Mouse (Mus musculus) cerebellum, adult (tissue): ENCODE measurements around the gene Dnaic2.

Source experiments
- ATAC-seq: cut with Nextera tagmentation; 2 replicates; pipeline ENCODE4 v1.9.2; 2017; ENCODE audit warnings: mild to moderate bottlenecking, moderate library complexity, mixed read lengths; ENCODE audit not compliant: insufficient number of reproducible peaks, low FRiP score, low TSS enrichment

Dnaic2 gene

DNA sequence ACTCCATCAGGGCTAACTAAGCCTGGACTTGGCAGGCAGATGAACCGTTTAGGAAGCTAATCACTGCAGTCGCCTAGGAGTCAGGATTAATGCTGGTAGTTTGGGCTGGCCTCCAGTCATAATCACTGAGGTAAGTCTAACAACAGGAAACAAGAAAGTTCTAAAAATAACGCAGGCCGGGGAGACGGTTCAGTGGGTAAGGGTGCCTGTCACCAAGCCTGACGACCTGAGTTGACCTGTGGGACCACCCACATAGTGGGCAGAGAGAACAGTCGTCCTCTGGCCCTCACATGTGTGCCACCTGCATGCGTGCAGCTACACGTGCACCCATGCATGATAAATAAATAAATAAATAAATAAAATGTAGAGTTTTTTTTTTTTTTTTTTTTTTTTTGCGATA lies 13.4 kb downstream of the Dnaic2 start:
- ATAC-seq, result no peak

DNA sequence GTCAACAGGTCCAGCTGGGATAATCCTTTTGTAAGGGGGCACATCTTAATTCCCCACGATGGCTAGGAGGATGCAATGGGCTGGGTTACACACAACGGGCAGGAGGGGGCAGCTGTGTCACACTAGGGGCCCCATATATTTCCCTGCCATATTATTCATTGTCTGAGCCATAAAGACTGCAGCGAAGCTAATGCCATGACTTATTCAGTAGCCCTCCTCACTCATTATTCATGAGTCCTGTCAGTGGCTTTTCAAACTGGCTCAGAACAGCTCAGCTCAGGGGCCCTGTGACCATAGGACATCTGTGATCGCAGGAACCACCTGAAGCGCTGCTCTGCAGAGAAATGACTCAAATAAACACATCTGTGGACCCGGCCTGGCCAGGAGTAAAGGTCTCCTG lies 14.2 kb downstream of the Dnaic2 start:
- no peak for ATAC-seq

- ATAC-seq, result peak; percentile 45; the same call in 1 of the 2 replicates
Observed at GRCm38 (mm10) chr11:114745134-114745533, 17.9 kb downstream of the Dnaic2 start.

DNA sequence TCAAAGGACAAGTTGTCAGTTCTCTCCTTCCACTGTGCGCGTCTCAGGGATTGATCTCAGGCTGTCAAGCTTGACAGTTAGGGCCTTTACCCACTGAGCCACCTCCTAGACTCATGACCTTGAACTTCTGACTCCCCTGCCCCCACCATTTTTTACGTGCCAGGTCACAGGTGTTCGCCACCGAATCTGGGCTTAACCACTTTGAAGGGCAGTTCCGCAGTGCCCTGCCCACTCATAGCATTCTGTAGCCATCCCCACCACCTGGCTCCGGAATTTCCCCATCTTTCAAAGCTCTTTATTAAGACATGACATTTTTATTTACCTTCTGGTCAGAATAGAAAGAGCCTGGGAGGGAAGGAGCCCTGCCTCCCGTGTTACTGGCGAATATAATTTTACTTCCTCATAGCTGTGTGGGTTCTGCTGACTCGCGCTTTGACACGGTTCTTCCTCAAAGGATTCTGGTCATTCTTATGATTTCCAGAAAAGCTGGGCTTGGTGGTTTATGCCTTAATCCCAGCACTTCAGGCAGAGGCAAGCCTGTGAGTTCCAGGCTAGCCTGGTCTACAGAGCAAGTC lies 20.4 kb downstream of the Dnaic2 start:
- ATAC-seq, result no peak

GRCm38 (mm10) chr11:114764820-114765818 lies 37.9 kb downstream of the Dnaic2 start, which contains the start of gene Kif19a:
TSS of gene Kif19a (plus strand) at chr11:114765388.
- ATAC-seq, result no peak

DNA sequence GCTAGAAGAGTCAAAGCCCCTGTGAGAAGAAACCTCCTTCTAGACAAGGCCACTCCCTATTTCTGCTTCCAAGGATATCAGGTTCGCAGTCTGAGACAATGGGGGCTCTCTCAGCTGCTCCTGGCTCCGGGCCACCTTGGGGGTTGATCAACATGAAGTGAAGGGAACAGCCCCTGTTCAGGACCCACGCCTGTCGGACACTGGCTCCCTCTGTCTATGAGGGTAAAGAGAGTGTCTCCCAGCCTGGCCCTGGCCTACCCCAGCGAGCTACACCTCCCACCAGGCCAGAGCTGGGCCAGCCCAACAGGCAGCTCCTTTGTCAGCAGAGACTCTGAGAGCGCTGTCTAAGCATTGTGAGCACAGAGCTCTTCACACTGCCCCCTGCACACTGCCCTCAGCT lies 42.7 kb downstream of the Dnaic2 start:
- no peak for ATAC-seq

GRCm38 (mm10) chr11:114771896-114772295 lies 44.7 kb downstream of the Dnaic2 start:
- no peak for ATAC-seq

- ATAC-seq, result no peak
Observed at GRCm38 (mm10) chr11:114780076-114780475, 52.9 kb downstream of the Dnaic2 start.

DNA sequence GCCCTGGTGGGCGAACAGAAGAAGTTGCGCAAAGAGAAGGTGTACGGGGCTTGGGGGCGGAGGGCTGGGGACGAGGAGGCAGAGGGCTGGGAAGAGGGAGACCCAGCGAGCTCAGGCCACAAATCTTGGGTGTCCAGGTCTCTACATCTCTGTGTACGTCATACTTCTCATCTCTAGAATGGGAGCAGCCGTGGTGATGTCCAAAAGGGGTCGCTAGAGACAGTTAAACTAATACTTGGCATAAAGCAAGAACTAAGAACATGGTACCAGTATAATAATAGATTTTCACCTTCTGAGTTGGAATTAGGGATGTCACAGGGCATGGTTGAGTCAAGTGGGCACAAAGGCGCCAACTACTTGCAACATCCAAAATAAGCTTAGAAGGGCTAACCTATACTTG lies 58.7 kb downstream of the Dnaic2 start:
- ATAC-seq, result no peak

- no peak for ATAC-seq
Observed at GRCm38 (mm10) chr11:114786326-114786725, 59.1 kb downstream of the Dnaic2 start.

DNA sequence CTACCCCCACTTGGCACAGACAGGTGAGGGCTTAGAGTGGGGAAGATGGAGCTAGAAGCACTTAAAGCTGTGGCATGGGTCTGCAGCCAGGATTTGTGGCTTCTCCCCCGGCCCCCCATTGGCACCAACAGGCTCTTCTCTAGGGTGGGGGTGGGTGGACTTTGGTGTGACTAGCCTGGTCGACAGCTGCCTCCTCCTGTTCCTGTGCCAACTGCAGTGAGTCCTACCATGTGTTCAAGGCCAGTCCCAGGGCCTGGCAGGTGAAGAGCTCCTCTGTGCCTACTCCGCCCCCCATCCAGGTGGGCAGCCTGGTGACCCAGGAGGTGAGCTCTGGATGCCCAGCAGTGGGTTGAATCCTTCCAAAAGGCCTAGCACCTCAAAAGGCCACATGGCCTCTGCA lies 60.4 kb downstream of the Dnaic2 start:
- no peak for ATAC-seq

DNA sequence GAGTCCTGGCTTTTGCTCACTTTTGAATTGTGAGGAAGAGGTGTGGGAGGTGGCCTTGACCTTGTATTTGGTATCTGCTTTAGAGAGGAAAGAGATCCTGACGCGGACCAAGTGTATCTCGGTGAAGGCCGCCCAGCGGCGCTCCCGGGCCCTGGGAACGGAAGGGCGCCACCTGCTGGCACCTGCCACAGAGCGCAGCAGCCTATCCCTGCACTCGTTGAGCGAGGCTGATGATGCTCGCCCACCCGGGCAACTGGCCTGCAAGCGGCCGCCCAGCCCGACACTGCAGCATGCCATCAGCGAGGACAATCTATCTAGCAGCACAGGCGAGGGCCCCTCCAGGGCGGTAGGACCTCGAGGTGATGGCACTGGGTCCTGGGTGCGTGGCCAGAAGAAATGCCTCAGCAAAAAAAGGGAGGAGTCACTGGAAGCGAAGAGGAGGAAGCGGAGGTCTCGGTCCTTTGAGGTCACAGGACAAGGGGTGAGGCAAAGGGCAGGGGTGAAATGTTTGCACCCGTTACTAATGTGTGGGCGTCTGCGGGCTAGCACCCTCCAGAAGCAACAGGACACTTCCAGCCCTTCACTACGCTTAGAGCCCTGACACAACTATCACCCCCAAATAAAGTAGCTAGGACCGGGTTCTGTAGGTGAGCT lies 62.0 kb downstream of the Dnaic2 start:
- ATAC-seq, result peak; percentile 50; the same call in 1 of the 2 replicates

DNA sequence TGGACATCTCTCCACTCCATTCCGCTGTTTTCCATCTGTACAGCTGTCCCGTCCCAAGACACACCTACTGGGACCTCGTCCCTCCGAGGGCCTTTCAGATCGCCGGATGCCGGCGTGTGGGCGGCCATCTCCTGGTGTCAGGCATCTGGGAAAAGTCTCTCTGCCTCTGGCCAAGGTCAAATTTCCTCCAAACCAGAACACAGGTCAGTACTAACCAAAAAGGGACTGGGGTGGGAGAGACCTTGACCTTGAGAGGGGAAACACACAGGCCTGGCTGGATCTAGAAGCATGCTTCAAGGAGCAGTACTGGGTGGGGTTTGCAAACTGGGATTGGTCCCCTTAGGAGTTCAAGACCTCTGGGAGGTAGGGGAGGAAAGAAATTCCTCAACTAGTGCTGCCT lies 62.5 kb downstream of the Dnaic2 start:
- no peak for ATAC-seq

GRCm38 (mm10) chr11:114790171-114790570 lies 63.0 kb downstream of the Dnaic2 start:
- ATAC-seq, result no peak

DNA sequence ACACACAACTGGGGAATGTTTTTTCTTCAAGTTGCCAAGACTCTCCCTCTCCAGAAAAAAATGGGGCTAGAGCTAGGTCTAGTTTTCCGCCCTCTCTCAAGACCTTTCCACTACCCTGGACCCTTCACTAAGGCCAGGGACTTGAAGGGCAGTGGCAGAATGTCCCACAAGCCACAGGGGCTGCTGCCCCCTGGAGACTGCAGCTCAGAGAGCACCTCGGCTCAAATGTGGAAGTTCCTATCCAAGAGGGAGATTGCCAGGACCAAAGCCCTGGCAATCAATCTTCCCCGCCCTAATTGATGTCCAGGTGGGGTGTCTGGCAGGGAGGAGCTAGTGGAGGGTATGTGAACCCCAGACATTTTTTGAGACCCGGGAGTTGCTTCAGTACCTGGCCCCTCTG lies 63.6 kb downstream of the Dnaic2 start:
- no peak for ATAC-seq

DNA sequence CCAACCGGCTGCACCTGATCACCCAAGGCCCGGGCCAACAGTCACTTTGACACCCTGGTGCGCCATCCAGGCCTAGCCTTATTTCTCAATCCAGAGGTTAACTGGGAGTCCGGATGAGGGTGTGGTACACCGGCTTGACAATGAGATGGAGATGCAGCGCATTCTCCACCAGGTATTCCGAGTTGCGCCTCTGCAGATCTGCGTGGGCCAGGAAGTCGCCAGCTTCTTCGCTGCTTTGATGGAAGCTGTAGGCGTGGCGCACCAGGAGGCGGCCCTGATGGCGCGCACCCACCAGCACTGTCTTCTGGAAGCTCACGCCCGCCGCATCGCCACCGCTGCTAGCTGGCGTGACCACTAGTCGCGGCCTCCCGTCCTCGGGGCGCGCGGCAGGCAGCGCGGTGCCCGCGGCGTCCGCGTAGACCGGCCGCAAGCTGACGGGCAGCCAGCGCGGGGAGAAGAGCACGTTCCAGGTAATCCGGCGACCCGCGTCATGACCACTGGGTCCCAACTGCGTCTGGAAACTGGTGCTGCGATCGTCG lies 64.2 kb downstream of the Dnaic2 start:
- ATAC-seq, result no peak

DNA sequence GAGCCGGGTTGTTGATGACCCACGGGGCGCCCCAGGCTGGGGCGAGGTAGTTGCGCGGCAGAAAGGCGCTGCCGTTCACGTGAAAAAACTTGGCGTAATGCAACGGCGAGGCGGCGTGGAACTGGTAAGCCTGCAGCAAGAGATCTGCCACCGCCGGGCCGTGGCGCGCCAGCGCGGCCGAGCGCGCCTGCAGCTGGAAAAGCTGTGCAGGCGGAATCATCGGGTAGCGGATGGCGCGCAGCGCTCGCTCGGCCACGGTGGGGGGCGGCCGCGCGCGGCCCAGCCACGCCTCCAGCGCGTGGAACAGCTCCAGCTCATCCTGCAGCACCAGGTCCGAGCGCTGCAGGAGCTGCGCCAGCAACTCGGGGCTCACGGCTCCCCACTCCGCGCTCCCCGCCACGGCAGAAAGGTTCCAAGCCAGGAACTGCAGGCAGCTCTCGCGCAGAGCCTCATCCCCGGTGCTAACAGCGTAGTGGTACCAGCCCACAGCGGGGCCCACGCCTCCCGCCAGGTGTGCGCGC lies 64.7 kb downstream of the Dnaic2 start:
- no peak for ATAC-seq

DNA sequence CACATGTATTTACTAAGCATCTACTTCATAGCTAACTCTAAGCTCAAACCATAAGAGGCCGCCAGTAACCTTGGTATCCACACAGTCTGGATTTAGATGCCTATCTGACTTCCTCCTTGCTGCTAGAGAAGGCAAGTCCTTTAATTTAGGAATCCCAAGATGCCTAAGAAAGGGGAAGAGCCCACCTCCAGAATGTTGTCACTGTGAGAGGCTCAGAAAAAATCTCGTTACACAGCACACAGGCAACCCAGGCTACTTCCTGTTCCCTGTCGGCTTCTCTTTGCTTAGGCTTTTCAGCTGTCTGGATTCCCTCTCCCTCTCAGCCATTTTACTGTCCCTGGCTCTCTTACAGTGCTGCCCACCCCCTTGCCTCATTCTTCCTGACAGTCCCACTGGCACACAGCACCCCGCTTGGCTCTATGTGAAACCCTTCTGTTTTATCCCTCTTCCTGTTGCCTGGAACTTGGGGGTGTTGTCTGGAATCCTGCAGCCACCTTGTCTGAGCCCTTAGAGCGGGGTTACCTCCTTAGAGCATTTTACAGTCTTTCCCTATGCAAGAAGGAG lies 65.8 kb downstream of the Dnaic2 start:
- ATAC-seq, result no peak

GRCm38 (mm10) chr11:114793868-114794545 lies 66.8 kb downstream of the Dnaic2 start:
- ATAC-seq, result no peak

DNA sequence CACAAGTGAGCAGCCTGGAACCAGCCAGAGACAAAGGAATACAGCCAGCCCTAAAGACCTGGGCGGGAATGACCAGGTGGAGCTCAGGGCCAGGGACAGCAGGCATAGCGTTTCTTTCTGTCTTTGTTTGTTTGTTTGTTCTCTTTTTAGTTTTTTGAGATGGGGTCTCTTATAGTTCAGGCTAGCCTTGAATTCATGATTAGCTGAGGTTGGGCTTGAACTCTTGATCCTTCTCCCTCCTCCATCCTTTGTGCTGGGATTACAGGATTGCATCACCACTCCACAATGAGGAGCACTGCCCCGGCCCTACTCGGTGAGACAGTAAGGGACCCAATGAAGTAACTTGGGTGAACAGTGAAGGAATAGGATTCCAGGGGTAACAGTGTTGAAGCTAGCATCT lies 67.5 kb downstream of the Dnaic2 start:
- no peak for ATAC-seq
